Mouse (Mus musculus) ovary, postnatal 36 days (tissue): ENCODE data around the gene Igfbp2.

Experiments
- DNase-seq: peaks from one replicate; pipeline ENCODE4 v3.0.0; 2022; ENCODE audit warnings: low spot score, mixed read lengths

Gene Igfbp2

GRCm38 (mm10) chr1:72823751-72824706 lies at the start of gene Igfbp2:
Gene Igfbp2, plus strand, starts transcription at chr1:72824503.
- DNase-seq: peak; percentile 63

GRCm38 (mm10) chr1:72778789-72779188 lies 45.5 kb upstream of the Igfbp2 start:
- DNase-seq: peak; percentile 5

GRCm38 (mm10) chr1:72780720-72781119 lies 43.6 kb upstream of the Igfbp2 start:
- no peak for DNase-seq

DNA sequence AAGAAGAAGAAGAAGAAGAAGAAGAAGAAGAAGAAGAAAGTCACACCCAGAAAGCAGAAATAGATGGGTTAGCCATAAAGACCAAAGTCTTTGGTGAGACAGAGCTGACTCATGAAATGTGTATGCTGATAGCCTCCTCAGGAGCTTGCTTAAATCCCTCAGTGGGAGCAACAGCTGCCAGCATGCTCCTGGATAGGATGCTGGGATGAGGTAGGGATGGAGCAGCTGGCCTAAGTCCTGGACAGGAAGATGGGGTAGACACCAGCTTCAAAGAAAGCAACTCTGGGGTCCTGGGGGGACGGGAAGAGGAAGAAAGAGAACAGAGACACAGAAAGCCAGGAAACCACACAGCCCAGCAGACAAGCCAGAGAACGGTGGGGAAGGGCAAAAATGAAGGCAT lies 41.0 kb upstream of the Igfbp2 start:
- DNase-seq: no peak

- no peak for DNase-seq
These were observed 40.3 kb upstream of the Igfbp2 start for GRCm38 (mm10) chr1:72784018-72784417.

- no peak for DNase-seq
These were observed 33.6 kb upstream of the Igfbp2 start for GRCm38 (mm10) chr1:72790670-72791069.

- DNase-seq: no peak
These were observed 32.6 kb upstream of the Igfbp2 start for GRCm38 (mm10) chr1:72791743-72792142.

DNA sequence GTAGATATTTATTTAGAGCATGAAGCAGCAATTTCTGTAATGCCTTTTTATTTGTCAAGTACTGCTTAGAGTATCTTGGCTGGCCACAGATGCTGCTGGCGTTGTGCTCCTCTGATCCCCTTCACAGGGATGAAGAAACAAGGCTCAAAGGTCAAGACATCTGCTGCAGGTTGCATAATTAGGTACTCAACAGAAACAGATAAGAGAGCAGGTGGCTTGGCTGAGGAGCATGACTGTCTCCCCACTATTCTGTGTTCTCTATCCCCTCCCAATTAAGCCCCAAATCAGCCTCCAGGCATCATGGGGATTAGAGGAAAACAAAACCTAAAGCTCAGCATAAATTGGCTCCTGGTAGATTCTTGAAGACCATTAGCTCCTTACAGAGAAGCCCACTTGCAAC lies 32.0 kb upstream of the Igfbp2 start:
- DNase-seq: no peak

DNA sequence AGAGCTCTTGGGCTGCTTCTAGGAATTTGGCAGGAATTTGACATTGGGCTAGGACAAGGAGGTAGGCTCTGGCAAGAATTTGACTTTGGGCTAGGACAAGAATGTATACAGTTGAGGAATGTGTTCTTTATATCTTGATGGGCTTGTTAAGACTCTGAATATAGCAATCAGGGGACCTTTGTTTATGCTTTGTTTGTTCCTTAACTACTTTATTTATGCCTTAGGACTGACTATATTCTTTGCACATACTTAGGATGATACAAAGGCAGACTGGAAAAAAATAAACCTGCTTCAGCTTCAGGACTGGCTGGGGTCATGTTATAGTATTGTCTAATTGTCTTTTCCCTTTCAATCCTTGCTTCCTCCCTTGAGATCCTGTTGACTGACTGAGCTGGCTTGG lies 31.1 kb upstream of the Igfbp2 start:
- DNase-seq: no peak

- no peak for DNase-seq
These were observed 28.2 kb upstream of the Igfbp2 start for GRCm38 (mm10) chr1:72796128-72796527.

DNA sequence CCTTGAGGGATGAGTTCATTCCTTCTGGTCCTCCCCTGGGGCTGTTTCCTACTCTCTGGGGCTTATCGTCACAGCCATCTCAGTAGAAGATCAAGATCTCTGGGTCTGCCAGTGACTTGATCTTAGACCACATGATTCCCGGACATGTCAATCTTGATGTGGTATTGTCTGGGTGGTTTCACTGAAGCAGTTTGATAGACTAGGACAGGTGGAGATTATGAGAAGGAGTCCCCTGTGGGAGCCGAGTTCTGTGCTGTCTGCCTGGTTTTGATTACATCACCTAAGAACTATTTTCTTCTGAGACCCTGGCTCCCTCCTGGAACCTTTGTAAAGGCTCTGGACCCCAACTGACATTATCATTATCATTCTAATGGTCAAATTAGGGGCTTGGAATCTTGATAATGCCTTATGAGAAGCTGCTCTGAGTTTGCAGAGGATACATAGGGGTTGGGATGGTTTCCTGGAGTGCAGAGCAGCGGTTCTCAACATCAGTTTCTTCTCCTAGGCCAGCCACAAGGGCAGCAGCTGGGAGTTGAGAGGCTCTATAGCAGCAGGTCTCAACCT lies 27.1 kb upstream of the Igfbp2 start:
- no peak for DNase-seq

- DNase-seq: no peak
These were observed 25.9 kb upstream of the Igfbp2 start for GRCm38 (mm10) chr1:72798441-72798840.

GRCm38 (mm10) chr1:72804031-72804430 lies 20.3 kb upstream of the Igfbp2 start:
- DNase-seq: no peak

DNA sequence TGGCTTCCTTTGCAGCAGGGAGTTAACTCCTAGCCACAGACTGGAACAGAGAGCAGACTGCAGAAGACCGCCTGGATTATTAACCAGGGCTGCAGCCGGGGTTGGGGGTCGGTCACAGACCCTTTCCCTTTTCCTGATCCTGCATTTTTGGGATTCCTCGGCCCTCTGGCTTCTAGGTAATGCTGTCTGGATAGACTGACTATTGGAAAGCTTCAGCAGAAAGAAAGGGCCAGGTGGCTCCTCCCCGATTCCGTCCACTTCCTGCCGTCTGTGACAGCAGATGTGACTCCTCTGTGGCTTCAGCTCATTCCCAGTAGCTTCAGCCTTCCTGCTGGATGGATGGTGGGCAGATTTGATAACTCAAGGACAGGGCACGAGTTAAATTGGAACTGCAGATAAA lies 19.3 kb upstream of the Igfbp2 start:
- DNase-seq: no peak

DNA sequence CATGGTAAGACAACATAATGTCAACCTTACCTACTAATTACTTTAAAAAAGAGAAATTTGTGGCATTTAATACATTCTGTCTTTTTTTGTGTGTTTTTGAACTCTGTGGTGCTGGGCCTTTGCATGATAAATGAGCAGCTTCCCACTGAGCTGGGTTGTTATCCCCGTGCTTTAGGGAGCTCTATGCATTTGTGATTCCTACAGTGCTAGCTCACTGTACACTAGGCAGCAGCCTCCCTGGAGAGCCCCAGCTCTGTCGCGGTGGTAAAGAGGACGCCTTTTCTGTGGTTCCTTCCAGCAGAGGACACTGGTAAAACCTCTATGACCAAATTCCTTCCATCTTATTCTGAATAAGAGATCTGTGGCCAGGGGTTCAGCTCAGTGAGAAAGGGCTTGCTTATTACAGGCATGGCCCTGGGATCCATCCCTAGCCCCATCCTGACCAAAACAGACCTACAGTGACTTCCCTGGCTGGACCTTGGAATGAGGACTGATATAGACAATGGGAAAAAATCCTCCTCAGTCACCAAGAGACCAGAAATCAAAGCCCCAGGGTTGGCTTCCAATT lies 18.7 kb upstream of the Igfbp2 start:
- no peak for DNase-seq

DNA sequence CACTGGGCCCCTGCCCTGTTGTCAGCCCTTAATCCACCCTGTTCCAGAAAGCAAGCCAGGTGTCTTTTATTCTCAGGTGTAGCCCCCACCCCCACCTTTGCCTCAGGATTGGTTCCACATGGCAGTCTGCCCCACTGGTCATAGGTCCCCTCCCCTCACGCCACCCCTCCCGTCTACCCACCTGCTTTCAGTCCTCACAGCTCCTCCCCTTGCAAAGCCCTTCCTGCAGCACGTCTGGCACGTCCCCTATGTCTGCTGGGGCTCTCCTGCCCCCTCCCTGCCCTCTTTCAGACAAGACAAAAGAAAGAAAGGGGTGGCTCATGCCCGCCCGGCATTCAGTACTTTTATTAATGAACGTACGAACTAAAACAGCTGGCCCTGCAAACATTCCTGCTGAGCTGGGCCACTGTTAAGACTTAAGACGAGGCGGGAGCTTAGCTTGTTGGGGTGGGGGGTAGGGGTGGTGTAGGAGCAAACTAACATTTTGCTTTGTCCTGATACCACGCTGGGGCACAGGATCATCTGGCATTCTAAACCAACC lies 18.2 kb upstream of the Igfbp2 start:
- DNase-seq: no peak

DNA sequence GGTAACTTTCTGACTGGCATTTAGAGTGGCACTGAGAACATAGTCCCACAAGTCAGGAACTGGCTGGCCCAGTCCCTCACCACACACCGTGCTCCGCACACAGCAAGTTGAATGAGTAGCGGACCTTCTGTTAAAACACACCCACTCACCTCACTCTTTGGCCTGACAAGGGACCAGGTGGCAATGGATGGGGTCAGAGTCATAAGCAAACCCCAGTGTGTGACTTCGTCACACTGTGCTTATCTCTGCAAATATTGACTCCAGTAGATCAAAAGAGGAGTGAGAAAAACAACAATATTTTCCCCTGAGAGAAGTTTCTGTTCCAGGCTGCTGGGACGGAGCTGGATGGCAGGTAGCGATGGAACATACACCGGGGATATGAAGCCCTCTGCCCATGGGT lies 15.0 kb upstream of the Igfbp2 start:
- DNase-seq: no peak

DNA sequence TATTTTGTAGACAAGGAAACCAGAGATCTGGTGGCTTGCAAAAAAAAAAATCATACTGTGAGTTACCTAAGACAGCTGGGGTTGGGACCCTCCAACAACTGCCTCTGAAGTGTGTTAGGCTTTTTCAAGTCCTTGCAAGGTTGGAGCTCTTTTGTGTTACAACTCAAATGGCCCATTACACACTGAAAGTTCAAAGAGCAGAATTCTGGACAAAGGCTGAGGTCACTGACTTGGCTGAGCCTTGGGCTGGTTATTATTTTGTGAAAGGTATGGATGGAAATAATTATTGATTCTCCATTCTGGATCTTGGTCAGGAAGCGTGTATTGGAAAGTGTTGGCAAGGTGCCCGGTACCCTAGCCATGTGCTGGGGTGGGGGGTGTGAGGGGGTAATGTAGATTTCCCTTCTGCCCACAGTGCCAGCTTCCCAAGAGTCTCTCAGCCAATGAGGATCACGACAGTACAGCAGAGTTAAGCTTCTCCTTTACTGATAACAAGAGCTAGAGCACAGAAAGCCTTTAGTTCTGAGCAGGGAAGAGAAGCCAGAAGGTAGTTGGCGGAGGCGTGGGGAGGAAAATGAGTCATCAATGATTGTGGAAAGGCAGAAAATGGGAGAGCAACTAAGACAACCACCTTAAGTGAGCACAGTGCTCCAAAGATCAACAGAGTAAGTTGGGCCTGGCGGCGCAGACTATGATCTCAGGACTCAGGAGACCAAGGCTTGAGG lies 14.2 kb upstream of the Igfbp2 start:
- DNase-seq: no peak

DNA sequence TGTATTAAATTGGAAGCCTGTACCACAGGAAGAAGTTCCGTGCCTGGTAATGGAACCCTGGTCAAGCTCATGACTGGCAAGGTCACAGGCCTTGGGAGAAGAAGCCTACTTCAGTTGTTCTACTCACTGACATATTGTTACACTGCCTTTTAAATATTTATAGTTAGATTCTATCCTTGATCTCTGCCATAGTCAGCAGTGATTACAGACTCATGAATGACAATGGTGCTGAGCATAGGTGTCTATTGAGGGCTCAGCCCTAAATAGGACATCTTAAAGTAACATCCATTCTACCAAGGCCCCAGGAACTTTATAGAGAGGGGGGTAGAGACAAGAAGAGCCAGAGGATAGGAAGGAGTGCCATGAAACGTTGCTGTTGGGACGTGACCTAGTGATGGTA lies 13.2 kb upstream of the Igfbp2 start:
- no peak for DNase-seq

DNA sequence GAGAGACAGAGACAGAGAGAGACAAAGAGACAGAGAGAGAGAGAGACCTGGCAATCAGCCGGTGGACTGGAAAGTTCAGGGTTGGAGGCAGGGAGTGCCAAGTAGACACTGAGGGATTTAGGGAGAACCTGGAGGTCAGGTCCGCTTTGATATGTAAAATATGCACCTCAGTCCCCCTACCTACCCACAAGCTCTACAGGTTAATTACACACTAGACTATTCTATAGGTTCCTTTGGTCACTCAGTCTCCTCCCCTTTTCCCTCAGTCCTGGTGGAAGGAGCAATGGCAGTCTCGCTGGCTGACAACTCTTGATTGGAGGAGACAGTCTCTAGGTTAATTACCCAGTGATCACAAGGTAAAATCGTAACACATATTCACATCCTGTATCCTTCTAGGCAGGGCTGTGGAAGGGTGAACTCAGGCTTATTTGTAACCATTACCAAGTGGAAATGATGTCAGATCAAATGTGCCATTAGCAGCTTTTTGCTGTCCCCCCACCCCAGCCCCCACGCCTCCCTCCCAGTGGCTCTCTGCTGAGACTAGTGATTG lies 11.1 kb upstream of the Igfbp2 start:
- no peak for DNase-seq

GRCm38 (mm10) chr1:72813639-72814403 lies 10.5 kb upstream of the Igfbp2 start:
- DNase-seq: no peak
